Mouse (Mus musculus) left cerebral cortex, postnatal 10 days (tissue): Measurements from ENCODE around the gene Atxn1. TPM values are rescaled to one million over a fixed set of nuclear protein-coding genes. Genes with fewer than 3 reads are reported as not detected.

Experiments
- DNase-seq, 2 experiments: peaks; one replicate each; pipeline ENCODE4 v3.0.0; 2021 to 2022; ENCODE audit warnings: low spot score in 2 of 2, mixed read lengths in 1 of 2; ENCODE audit errors: extremely low spot score in 1 of 2
- intact Hi-C: fragments of 180-260 bp; cut with DNase I; formaldehyde crosslinking; loops from one replicate; pipeline ENCODE4 v1.15.1; 2025
- total RNA-seq, 2 experiments: library from RNA; stranded (reverse); gene quantifications; 2 replicates each; pipeline ENCODE4 v1.2.3; 2021

Atxn1 gene
- total RNA-seq, 2 experiments from 2014 or later: 149 to 152 TPM

DNA sequence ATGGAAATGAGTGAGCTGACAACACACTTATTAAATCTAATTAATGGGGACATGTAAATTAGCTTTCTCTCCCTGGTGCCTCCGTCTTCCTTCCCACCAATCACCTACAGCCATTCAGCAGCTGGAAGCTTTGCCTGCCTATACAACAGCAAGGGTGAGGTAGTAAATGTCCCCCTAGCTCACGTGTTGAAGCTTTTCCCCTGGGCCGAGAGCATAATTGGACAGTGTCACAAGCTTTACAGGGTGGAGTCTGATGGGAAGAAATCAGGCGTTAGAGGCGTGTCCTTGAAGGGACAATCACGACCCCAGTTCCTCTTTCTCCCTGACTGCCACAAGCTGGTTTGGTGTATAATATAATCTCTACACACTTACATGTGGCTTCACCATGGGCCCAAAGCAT lies 364.4 kb downstream of the Atxn1 start:
- intact Hi-C loops: no loop called here

DNA sequence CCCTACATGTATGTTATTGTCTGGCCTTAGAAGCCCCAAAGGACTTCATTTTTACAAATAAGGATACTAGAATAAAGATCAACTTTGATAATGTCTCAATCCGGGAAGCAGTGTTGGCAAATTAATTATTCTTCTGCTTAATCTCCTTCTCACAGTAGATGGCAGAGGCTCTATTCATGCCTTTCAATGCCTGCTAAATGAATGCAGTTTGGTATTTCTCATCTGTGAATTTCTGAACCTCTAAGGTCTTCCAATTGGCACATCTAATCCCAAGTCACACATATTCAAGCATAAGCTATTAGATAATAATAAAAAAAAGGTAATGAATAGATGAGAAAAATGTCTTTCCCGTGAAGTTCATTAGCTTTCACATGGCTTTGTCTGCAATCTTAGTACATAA lies 365.0 kb downstream of the Atxn1 start:
- DNase-seq: no peak
- intact Hi-C loops: no loop called here

More for the DNA sequence above, 364.4 kb downstream of the Atxn1 start:
- peak in 1 of 2 experiments; percentile 4 for DNase-seq

- intact Hi-C loops: no loop called here
- DNase-seq: no peak
Observed at GRCm38 (mm10) chr13:45595416-45595815, 369.4 kb downstream of the Atxn1 start.

GRCm38 (mm10) chr13:45593914-45594313 lies 370.9 kb downstream of the Atxn1 start:
- intact Hi-C loops: no loop called here

DNA sequence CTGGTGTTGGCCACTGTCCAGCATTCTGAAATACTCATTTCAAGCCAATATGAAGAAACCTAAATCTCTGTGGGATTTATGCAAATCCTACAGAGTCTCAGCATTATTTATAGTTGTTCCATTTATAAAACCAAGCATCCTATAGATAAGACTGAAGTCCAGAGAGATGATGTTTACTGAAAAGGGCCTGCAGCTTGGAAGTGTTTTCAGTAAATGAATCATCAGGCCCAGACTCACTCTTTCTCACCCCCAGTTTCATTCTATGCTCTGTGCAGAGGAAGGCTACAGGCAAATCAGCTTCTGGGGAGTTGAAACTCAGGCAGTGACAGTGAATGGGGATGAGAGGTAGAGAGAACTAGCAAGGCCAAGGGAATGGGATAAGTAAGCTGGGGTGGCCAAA lies 373.9 kb downstream of the Atxn1 start:
- intact Hi-C loops: no loop called here
- no peak for DNase-seq

More at GRCm38 (mm10) chr13:45593914-45594313, 370.9 kb downstream of the Atxn1 start:
- DNase-seq: no peak

- intact Hi-C loops: no loop called here
- DNase-seq: peak in 1 of 2 experiments; percentile 32
Observed at GRCm38 (mm10) chr13:45583061-45583460, 381.7 kb downstream of the Atxn1 start.

DNA sequence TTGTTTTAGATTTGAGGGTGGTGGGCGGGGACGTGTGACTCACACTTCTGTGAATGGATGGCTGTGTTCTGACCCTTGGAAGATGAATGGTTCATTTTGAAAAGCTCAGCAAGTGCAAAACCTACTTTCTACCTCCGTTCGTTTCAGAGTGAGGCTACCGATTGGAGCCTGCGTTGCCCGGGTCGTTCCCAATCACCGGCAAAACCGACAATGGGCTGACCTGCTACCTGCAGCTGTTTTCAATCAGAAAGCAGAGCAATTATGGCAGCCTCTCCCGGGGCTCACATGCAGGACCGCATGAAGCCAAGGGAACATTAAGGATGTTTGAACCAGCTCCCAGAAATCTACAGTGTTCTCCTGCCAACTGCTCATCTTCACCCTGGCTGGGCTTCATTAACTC lies 382.5 kb downstream of the Atxn1 start:
- no peak for DNase-seq
- intact Hi-C loops: no loop called here

GRCm38 (mm10) chr13:45579751-45580150 lies 385.1 kb downstream of the Atxn1 start:
- DNase-seq: no peak
- intact Hi-C loops: no loop called here

DNA sequence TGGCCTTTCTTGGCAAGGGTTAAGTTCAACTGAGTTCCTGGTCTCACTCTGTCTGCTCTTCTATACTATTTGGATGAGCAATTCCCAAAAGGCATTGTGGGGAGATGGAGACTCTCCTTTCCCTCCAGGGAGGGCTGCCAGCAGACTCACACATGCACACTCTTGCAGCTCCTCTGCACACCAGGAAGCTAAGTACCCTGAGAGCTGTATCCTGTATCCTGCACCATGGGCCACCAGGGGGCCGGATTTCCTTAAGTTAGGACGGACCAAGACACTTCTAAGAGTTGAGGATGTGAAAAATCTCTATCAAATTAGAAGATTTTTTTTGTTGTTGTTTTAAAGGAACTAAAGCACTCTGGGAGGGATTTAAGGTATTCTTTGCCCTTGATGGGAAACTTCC lies 387.0 kb downstream of the Atxn1 start:
- peak in 1 of 2 experiments; percentile 64 for DNase-seq
- intact Hi-C loops: no loop called here

DNA sequence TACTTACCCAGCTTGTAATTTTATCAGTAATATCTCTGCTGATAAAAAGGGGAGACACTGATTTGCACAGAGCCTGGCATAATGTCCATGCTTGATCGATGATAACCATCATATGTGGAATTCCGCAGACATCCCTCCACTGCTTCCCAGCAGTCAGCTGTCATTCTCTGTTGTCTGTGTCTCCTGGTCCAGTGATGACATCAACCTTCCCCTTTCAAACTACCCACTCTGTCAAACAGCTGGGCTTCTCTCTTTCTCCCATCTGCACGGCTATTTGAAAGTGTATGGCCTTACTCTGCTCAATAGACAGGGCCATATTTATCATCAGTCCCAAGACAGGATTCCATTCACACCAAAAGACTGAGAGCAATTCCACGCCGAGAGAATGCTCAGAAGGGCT lies 387.4 kb downstream of the Atxn1 start:
- intact Hi-C loops: no loop called here
- DNase-seq: no peak

GRCm38 (mm10) chr13:45576185-45576584 lies 388.6 kb downstream of the Atxn1 start:
- DNase-seq: peak in 1 of 2 experiments; percentile 83
- intact Hi-C loops: no loop called here

GRCm38 (mm10) chr13:45572768-45573167 lies 392.0 kb downstream of the Atxn1 start:
- intact Hi-C loops: no loop called here
- peak; percentile 69 to 74 for DNase-seq

DNA sequence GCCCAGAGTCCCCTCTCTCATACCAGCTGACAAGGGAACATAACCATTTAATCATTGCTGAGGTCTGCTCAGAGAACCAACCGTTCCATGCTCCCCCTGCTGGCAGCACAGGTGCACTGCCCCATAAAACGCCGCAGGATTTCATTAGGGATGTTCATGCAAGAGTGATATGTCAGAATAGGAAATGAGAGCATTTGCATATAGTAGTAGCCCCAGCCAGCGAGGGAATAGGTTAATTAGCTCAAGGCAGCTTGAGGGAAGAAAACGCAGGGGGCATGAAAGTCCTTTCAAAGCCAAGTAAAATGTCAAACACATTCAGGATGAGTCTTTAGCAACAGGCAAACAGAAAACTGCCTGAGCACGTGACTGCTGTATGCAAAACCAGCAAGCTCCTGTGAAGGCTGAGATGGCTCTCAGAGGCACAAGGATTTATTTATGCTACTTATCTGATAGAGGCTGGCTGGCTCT lies 393.0 kb downstream of the Atxn1 start:
- DNase-seq: peak; percentile 79 to 84
- intact Hi-C loops: no loop called here

- no peak for DNase-seq
- intact Hi-C loops: no loop called here
Observed at GRCm38 (mm10) chr13:45569932-45570331, 394.9 kb downstream of the Atxn1 start.

DNA sequence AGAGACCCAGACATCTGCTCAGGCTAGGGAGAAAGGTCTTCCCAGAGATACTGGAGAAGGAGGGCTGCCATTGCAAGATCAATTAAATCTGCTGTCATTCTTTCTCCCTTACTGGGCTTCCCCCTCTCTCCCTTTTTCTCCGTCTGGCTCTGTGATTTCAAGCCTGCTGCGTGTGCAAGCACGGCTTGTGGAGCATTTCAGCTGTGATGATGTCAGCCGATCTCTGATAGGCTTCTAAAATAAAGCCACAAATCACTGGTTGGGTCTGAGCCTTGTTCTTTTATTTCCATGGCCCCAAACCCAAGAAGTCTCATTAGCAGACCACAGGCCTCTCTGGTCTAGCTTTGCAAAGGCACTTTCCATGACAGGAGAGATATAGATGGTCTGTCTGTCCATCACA lies 399.9 kb downstream of the Atxn1 start:
- no peak for DNase-seq
- intact Hi-C loops: no loop called here

DNA sequence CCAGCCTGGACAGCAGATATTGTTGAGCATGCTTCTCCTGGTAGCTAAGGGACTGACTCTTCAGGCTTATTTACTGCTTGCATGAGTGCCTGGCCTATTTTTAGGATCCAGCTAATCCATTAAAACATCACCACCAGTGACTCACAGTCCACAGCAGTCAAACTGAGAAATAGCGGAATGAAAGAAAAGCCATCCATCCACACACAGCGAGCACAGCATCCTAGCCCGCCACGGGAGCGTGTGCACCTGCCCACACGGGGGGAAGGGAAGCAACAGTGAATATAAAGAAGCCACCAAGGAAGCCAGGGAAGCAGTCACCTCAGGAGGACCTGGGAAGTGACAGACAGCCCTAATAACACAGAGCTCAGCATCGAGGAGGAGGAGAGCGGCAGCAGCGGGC lies 402.8 kb downstream of the Atxn1 start:
- intact Hi-C loops: no loop called here
- no peak for DNase-seq

DNA sequence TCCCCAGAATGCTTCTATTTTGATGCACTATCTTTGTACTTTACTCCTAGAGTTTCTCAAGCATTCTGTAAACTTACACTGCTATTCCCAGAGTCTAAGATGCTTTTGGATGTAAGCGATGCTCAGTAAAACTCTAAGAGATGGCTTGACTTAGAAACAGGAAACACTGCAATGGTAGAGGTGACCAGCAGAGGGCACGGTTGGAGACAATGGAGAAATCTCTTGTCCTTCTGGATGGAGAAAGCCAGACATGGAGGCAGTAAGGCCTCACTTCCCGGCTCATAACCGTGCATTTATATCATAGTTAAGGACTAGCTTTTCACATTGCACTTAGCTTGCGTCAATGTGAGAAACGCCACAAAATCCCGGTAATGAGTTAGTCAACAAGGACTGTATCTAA lies 404.3 kb downstream of the Atxn1 start:
- DNase-seq: no peak
- intact Hi-C loops: no loop called here

- DNase-seq: no peak
- intact Hi-C loops: no loop called here
Observed at GRCm38 (mm10) chr13:45559258-45559657, 405.6 kb downstream of the Atxn1 start.

DNA sequence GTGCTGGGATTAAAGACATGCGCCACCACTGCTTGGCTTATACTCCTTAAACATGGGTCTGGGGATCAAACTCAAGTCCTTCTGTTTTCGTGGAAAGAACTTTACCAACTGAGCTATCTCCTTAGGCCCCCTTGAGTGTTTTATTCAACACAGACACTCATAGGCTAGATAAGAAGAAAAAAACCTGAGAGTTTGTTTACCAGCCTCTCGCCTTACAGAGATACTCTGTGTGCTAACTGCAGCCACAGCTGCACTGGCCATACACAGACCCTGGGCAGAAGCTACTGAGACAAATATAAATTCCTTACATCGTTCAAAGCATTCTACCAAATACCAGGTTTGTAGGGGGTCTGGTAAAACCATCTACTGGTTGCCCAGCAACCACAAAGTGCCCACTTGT lies 406.4 kb downstream of the Atxn1 start:
- DNase-seq: no peak
- intact Hi-C loops: no loop called here

DNA sequence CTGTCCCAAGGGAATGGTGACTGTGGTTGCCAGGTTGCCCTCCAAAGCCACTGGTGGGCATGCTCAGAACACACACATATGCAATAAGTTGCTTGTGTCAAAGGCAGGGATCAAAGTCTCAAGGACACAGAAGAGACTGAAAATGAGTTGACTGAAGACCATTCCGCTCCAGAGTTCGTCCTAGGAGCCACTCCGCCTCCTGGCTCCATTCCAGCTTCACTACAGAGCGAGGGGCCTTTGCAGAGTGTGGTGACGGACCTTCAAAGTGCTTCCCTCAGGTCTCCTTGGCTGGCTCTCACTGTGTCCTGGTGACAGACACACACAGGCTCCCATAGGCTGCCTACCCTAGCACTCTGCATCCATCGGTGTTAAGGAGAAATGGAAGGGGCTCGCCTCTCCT lies 411.1 kb downstream of the Atxn1 start:
- intact Hi-C loops: no loop called here
- peak in 1 of 2 experiments; percentile 55 for DNase-seq

DNA sequence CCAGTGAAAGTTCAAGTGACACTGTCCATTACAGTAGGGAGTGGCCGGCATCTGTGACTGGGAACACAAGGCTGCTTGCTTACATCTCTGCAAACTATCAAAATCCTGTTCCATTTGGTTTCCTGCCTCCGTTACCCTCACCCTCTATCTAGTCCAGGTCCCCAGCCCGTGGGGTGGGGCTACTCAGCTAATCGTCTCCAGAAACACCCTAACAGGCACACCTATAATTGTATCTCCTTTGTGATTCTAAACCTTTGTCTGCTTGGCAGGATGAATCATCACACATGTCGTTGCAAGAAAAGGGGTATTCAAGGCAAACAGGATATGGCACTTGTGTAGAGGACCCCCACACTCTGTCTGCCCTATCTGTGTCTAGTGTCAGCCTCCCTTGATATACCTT lies 417.3 kb downstream of the Atxn1 start:
- no peak for DNase-seq
- intact Hi-C loops: no loop called here
